Mouse (Mus musculus) pancreas, adult 10 weeks (tissue): Measurements from ENCODE around the gene Josd2. TPM values are rescaled to one million over a fixed set of nuclear protein-coding genes. Genes with fewer than 3 reads are reported as not detected.

Experiments used
- polyA plus RNA-seq: library from polyadenylated mRNA; stranded (reverse); fragments of 350-450 nt; fragmentation: Illumina TruSeq; extraction: RNeasy Lipid Tissue Mini Kit (QIAGEN cat#74804); gene quantifications from one replicate; pipeline ENCODE4 v1.2.3, GENCODE M21; 2015; ENCODE audit warnings: low read depth, low replicate concordance; ENCODE audit not compliant: insufficient read depth

Gene Josd2
- 38.2 TPM for polyA plus RNA-seq

GRCm38 (mm10) chr7:44467811-44468411, at the start of gene Josd2:
Gene Josd2, plus strand, starts transcription at chr7:44467980.

GRCm38 (mm10) chr7:44428968-44429521, 38.7 kb upstream of the Josd2 start, which contains the start of gene Lrrc4b:
Gene Lrrc4b, plus strand, starts transcription at chr7:44429018.

GRCm38 (mm10) chr7:44465111-44465510, 2.7 kb upstream of the Josd2 start, which contains the start of gene Aspdh:
Gene Aspdh, plus strand, starts transcription at chr7:44465391.

GRCm38 (mm10) chr7:44495992-44496770, 28.4 kb downstream of the Josd2 start, which contains the start of the genes Emc10 and Fam71e1:
Gene Emc10, minus strand, starts transcription at chr7:44496529.
Gene Fam71e1, plus strand, starts transcription at chr7:44496581.

Other genes with a start within 250 kb of the Josd2 start
- gene Klk1, start 242.6 kb upstream of the Josd2 start, polyA plus RNA-seq: 6,154 TPM
- not detected for gene Gm36864, start 231.8 kb upstream of the Josd2 start, polyA plus RNA-seq
- 0.65 TPM for gene 1700028J19Rik, start 221.3 kb upstream of the Josd2 start, polyA plus RNA-seq
- gene 2410002F23Rik, start 221.3 kb upstream of the Josd2 start, polyA plus RNA-seq: 32.6 TPM
- not detected for gene Acp4, start 210.6 kb upstream of the Josd2 start, polyA plus RNA-seq
- not detected for gene Gm15517, start 206.5 kb upstream of the Josd2 start, polyA plus RNA-seq
- gene Clec11a, start 161.1 kb upstream of the Josd2 start, polyA plus RNA-seq: 2.9 TPM
- 9.9 TPM for gene Shank1, start 157.7 kb upstream of the Josd2 start, polyA plus RNA-seq
- 4.6 TPM for gene Syt3, start 83.9 kb upstream of the Josd2 start, polyA plus RNA-seq
- not detected for gene 1700008O03Rik, start 82.2 kb upstream of the Josd2 start, polyA plus RNA-seq
- not detected for gene Lrrc4b, start 39.0 kb upstream of the Josd2 start, polyA plus RNA-seq
- gene Aspdh, start 2.6 kb upstream of the Josd2 start, polyA plus RNA-seq: not detected
- gene Emc10, start 28.5 kb downstream of the Josd2 start, polyA plus RNA-seq: 33.0 TPM
- gene Fam71e1, start 28.6 kb downstream of the Josd2 start, polyA plus RNA-seq: 6.0 TPM
- 0.37 TPM for gene Mybpc2, start 56.7 kb downstream of the Josd2 start, polyA plus RNA-seq
- 0.50 TPM for gene Spib, start 64.1 kb downstream of the Josd2 start, polyA plus RNA-seq
- gene Pold1, start 80.9 kb downstream of the Josd2 start, polyA plus RNA-seq: 12.0 TPM
- gene Nr1h2, start 86.0 kb downstream of the Josd2 start, polyA plus RNA-seq: 41.0 TPM
- gene Napsa, start 104.4 kb downstream of the Josd2 start, polyA plus RNA-seq: 0.72 TPM
- 3.5 TPM for gene Kcnc3, start 122.7 kb downstream of the Josd2 start, polyA plus RNA-seq
- 5.7 TPM for gene Myh14, start 202.9 kb downstream of the Josd2 start, polyA plus RNA-seq
- not detected for gene Izumo2, start 240.8 kb downstream of the Josd2 start, polyA plus RNA-seq